Mouse (Mus musculus): ENCODE measurements around the gene Dnase2b.

GRCm38 (mm10) chr3:146616533-146617283 lies 1.3 kb upstream of the Dnase2b start:
- TF ChIP-seq CTCF (IDR thresholded peaks at IDR 0.05; ENCODE audit: insufficient read depth, low read length) (no peak), POLR2A (IDR thresholded peaks at IDR 0.05; ENCODE audit: borderline replicate concordance, extremely low read depth, low read depth, low read length) (no peak)
